Mouse (Mus musculus): ENCODE data around the gene Adgrb2. TPM values are rescaled to one million over a fixed set of nuclear protein-coding genes. Genes with fewer than 3 reads are reported as not detected.

Adgrb2 gene
- 2.6 and 4.0 TPM in 2 replicates for polyA plus RNA-seq (2014; fragmentation: Nextera tagmentation; extraction: Ambion mirVana)

DNA sequence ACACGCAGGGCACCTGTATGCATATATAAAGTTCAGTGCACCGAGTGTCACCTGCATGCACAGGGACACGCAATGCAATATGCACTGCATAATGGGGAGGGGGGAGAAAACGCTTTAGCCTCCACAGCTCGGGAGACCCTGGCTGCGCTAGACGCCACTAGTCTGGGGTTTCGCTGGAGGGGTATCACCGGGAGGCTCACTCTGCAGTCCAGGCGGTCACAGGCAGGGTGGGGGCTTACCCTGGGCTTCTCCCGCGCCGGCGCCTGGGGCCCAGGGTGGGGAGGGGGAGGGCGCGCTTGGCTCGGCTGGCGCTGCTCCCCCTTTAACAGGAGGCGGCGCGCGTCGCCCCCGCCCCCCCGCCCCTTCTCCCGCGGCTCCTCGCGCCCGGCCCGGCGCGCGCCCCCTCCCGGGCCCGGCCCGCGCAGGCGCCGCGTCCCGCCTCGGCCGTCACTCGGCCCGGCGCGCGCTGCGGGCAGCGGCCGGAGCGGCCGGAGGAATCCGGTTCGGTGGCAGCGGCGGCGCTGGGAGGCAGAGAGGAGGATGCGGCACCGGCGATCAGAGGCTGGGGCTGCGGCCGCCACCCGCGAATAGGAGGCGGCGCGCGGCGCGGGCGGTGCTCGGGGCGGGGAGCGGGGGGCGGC is at the start of gene Adgrb2:
Adgrb2 (plus strand) TSS at position 450 of the 641 bp plus-strand sequence.
- Histone ChIP-seq H3K4me1 (ENCODE audit: control insufficient read depth, insufficient read depth, low read length) (peaks cover 25% of the 10 kb centered on the region), H3K9ac (replicated peaks; ENCODE audit: low read depth, low read length) (peak within 1 kb of the TSS; percentile 45), H3K4me3 (ENCODE audit: low read depth, low read length) (peak within 1 kb of the TSS; percentile 63), H3K36me3 (ENCODE audit: control insufficient read depth, insufficient read depth, low read length) (no peaks in the 10 kb centered on the region), H3K4me2 (replicated peaks; ENCODE audit: low read depth, low read length) (peak within 1 kb of the TSS; percentile 97), H3K27ac (ENCODE audit: low read length) (no peak within 1 kb of the TSS), H3K27me3 (ENCODE audit: control insufficient read depth, insufficient read depth, low read length) (peaks cover 10% of the 10 kb centered on the region; the same call in 1 of the 2 replicates), H3K9me3 (ENCODE audit: control insufficient read depth, low read depth, low read length) (no peaks in the 10 kb centered on the region)
- ATAC-seq (ENCODE audit: insufficient number of reproducible peaks, insufficient read depth, low FRiP score, low read depth), result no peak; the same call in 1 of the 2 replicates
- WGBS, result 0% methylated on average over 39 of the region's 77 CpGs

DNA sequence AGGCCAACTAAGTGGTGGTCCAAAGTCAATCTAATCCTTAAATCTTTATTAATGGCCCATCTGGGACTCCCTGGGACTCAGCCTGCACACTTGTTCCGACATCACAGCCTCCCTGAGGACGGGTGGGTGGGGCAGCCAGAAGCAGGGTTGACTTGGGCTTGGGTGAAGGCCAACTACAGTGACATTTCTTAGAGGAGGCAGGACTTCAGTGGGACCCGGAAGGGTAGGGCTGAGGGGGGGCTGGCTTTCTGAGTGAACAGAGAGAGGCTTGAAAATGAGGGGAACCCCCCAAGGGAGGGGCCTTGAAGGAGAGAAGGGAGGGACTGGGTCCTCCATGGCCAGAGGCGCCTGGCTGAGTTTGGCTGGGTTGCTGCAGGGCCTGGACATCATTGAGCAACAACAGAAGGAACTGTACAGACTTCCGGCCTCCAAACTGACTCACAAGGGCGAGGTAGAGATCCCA is 33.3 kb upstream of the Adgrb2 start:
- 68% methylated on average over 6 of the region's 6 CpGs for WGBS
- Histone ChIP-seq H3K27me3 (ENCODE audit: control insufficient read depth, insufficient read depth, low read length) (no peaks in the 10 kb centered on the region), H3K4me1 (ENCODE audit: control insufficient read depth, insufficient read depth, low read length) (no peaks in the 10 kb centered on the region), H3K4me2 (replicated peaks; ENCODE audit: low read depth, low read length) (no peak overlapping the region), H3K27ac (ENCODE audit: low read length) (no peak overlapping the region), H3K36me3 (ENCODE audit: control insufficient read depth, insufficient read depth, low read length) (no peaks in the 10 kb centered on the region), H3K4me3 (ENCODE audit: low read depth, low read length) (no peak overlapping the region), H3K9ac (replicated peaks; ENCODE audit: low read depth, low read length) (no peak overlapping the region), H3K9me3 (ENCODE audit: control insufficient read depth, low read depth, low read length) (no peaks in the 10 kb centered on the region)
- no peak for ATAC-seq (ENCODE audit: insufficient number of reproducible peaks, insufficient read depth, low FRiP score, low read depth)

DNA sequence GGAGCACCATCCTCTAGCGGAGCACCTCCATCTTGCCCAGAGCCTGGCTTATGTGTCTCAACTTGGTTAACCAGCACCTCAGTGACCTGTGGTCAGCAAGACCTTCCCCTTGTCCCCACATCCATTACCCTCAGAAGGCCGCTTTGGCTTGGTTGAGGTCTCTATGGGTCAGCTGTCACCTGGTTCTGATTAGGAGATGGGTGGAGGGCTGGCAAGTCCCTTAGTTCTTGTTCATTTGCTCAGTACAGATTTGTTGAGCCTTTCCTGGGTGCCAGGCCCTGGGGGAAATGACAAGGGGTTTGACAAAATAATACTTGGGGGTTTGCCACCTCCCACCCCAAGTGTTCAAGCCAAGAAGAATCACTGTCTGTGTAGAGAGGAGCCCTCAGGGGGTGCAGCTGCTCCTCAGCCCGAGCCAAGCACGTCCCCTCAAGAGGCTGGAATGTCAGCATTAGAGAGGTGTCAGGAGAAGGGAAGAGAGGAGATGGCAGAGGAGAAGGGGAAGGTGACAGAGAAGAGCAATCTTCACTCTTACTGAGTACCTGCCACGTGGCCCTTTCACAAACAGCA is 32.3 kb upstream of the Adgrb2 start:
- no peak overlapping the region for H3K4me3 ChIP-seq (ENCODE audit: low read depth, low read length)
- no peaks in the 10 kb centered on the region for H3K27me3 ChIP-seq (ENCODE audit: control insufficient read depth, insufficient read depth, low read length)
- H3K4me2 ChIP-seq (replicated peaks; ENCODE audit: low read depth, low read length), result no peak overlapping the region
- 67% methylated on average over 5 of the region's 5 CpGs for WGBS
- H3K27ac ChIP-seq (ENCODE audit: low read length), result no peak overlapping the region
- no peak for ATAC-seq (ENCODE audit: insufficient number of reproducible peaks, insufficient read depth, low FRiP score, low read depth)
- H3K36me3 ChIP-seq (ENCODE audit: control insufficient read depth, insufficient read depth, low read length), result no peaks in the 10 kb centered on the region
- H3K4me1 ChIP-seq (ENCODE audit: control insufficient read depth, insufficient read depth, low read length), result no peaks in the 10 kb centered on the region
- no peaks in the 10 kb centered on the region for H3K9me3 ChIP-seq (ENCODE audit: control insufficient read depth, low read depth, low read length)
- H3K9ac ChIP-seq (replicated peaks; ENCODE audit: low read depth, low read length), result no peak overlapping the region

DNA sequence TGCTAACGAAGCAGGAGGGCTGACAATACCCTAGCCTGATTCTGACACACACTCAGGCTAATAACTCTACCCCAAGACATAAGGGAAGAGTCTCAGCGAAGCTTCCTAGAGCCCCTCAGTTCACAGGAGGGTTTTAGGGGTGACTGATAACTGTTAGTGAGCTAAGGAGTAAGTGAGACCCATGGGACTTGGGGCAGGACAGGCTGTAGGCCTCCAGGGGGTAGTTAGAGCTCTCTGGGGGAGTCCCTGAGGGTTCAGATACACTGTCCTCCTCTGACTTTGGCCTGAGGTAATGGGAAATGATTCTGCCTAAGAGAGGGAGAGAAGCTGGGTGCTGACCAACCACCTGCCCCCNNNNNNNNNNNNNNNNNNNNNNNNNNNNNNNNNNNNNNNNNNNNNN is 30.1 kb upstream of the Adgrb2 start:
- Histone ChIP-seq H3K27me3 (ENCODE audit: control insufficient read depth, insufficient read depth, low read length) (no peaks in the 10 kb centered on the region), H3K36me3 (ENCODE audit: control insufficient read depth, insufficient read depth, low read length) (no peaks in the 10 kb centered on the region), H3K4me3 (ENCODE audit: low read depth, low read length) (no peak overlapping the region), H3K4me2 (replicated peaks; ENCODE audit: low read depth, low read length) (no peak overlapping the region), H3K4me1 (ENCODE audit: control insufficient read depth, insufficient read depth, low read length) (no peaks in the 10 kb centered on the region), H3K9me3 (ENCODE audit: control insufficient read depth, low read depth, low read length) (no peaks in the 10 kb centered on the region), H3K9ac (replicated peaks; ENCODE audit: low read depth, low read length) (no peak overlapping the region), H3K27ac (ENCODE audit: low read length) (no peak overlapping the region)
- WGBS, result 60% methylated on average over 2 of the region's 2 CpGs
- no peak for ATAC-seq (ENCODE audit: insufficient number of reproducible peaks, insufficient read depth, low FRiP score, low read depth)

DNA sequence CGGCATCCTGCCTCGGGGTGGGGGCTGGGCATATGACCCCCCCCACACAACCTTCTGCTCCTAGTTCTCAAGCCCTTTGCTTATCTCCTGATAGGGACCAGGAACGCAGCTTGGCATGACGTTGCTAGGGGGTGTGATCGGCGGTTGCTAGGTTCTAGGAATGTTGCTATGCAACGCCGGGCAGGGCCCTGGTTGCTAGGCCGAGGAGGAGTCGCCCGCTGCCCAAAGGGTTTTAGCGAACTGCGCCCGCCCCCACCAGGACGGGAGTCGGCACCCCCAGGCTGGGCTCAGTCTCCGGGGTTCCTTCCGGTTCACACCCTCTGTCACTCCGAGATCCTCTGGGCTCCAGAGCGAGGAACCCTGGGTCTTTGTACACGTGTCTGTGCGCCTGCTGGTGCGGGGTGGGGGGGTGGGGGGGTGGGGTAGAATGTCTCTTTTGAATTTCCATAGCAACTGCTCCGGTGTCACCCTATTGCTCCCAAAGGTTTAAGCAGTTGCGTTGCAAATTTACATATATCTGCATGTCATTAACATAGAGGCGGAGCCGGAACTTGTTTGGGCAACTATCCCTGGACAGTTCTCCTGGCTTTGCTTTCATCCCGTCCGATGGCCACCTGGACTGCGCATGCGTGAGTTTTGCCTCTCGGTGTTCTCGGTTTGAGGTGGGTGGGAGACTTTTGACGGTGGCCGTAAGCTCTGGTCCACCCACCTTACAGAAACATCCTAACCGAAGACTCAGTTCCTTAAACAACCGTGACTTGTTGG is 24.3 kb upstream of the Adgrb2 start:
- Histone ChIP-seq H3K4me3 (ENCODE audit: low read depth, low read length) (peak overlapping the region; percentile 32), H3K4me1 (ENCODE audit: control insufficient read depth, insufficient read depth, low read length) (peaks cover 4% of the 10 kb centered on the region; the same call in 1 of the 2 replicates), H3K36me3 (ENCODE audit: control insufficient read depth, insufficient read depth, low read length) (no peaks in the 10 kb centered on the region), H3K27me3 (ENCODE audit: control insufficient read depth, insufficient read depth, low read length) (no peaks in the 10 kb centered on the region), H3K27ac (ENCODE audit: low read length) (no peak overlapping the region), H3K9me3 (ENCODE audit: control insufficient read depth, low read depth, low read length) (no peaks in the 10 kb centered on the region), H3K9ac (replicated peaks; ENCODE audit: low read depth, low read length) (no peak overlapping the region; the same call in 1 of the 2 replicates), H3K4me2 (replicated peaks; ENCODE audit: low read depth, low read length) (peak overlapping the region; percentile 77)
- peak; percentile 69; the same call in 1 of the 2 replicates for ATAC-seq (ENCODE audit: insufficient number of reproducible peaks, insufficient read depth, low FRiP score, low read depth)
- WGBS, result 2% methylated on average over 37 of the region's 37 CpGs

DNA sequence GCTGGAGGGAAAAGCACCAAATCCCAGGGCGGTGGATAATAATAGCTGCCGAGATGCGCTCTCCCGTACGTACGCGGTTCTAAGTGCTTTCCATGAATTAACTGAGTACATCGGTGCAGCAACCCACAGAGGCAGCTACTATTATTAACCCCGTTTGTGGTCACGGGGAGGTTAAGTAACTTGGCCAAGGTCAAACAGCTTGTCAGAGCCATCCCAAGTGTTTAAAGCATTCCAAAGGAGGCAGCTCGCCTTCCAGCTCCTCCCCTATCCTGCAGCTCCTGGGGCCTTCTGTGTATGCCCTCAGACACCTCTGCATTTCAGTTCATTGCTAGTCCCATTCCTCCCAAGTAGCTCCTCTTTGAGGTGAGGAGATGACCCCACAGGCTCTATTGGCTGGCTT is 19.4 kb upstream of the Adgrb2 start:
- WGBS, result 53% methylated on average over 11 of the region's 11 CpGs
- no peak overlapping the region for H3K4me2 ChIP-seq (replicated peaks; ENCODE audit: low read depth, low read length)
- H3K4me3 ChIP-seq (ENCODE audit: low read depth, low read length), result no peak overlapping the region
- no peak for ATAC-seq (ENCODE audit: insufficient number of reproducible peaks, insufficient read depth, low FRiP score, low read depth)
- no peaks in the 10 kb centered on the region for H3K27me3 ChIP-seq (ENCODE audit: control insufficient read depth, insufficient read depth, low read length)
- no peaks in the 10 kb centered on the region for H3K9me3 ChIP-seq (ENCODE audit: control insufficient read depth, low read depth, low read length)
- no peak overlapping the region for H3K9ac ChIP-seq (replicated peaks; ENCODE audit: low read depth, low read length)
- peaks cover 8% of the 10 kb centered on the region; the same call in 1 of the 2 replicates for H3K4me1 ChIP-seq (ENCODE audit: control insufficient read depth, insufficient read depth, low read length)
- H3K27ac ChIP-seq (ENCODE audit: low read length), result no peak overlapping the region
- H3K36me3 ChIP-seq (ENCODE audit: control insufficient read depth, insufficient read depth, low read length), result no peaks in the 10 kb centered on the region

DNA sequence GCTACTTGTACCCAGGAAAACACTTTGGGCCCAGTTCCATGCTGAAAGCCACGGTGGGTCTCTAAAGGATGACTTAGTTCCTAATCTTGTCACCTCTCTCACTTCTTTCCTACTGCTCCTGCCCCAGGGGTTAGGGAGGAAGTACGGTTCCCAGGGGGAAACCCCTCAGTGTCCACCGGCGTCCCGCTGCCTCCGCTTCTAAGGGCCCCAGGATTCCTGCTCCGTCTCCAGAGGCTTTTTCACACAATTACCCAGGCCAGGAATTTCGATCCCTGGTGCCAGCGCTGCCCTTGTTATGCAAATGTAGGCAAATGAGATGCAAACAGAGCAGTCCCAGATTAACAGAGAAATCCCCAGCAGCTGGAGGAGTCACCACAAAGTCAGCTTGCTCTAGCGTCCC is 18.5 kb upstream of the Adgrb2 start:
- Histone ChIP-seq H3K9me3 (ENCODE audit: control insufficient read depth, low read depth, low read length) (no peaks in the 10 kb centered on the region), H3K27ac (ENCODE audit: low read length) (no peak overlapping the region), H3K4me1 (ENCODE audit: control insufficient read depth, insufficient read depth, low read length) (peaks cover 8% of the 10 kb centered on the region; the same call in 1 of the 2 replicates), H3K36me3 (ENCODE audit: control insufficient read depth, insufficient read depth, low read length) (no peaks in the 10 kb centered on the region), H3K27me3 (ENCODE audit: control insufficient read depth, insufficient read depth, low read length) (no peaks in the 10 kb centered on the region), H3K9ac (replicated peaks; ENCODE audit: low read depth, low read length) (no peak overlapping the region), H3K4me2 (replicated peaks; ENCODE audit: low read depth, low read length) (no peak overlapping the region), H3K4me3 (ENCODE audit: low read depth, low read length) (no peak overlapping the region)
- 48% methylated on average over 10 of the region's 10 CpGs for WGBS
- ATAC-seq (ENCODE audit: insufficient number of reproducible peaks, insufficient read depth, low FRiP score, low read depth), result no peak

Measured in stomach, embryonic 14.5 days (tissue).